Mouse (Mus musculus): ENCODE measurements around the gene Atr.

- TF ChIP-seq EP300 (IDR thresholded peaks at IDR 0.05; ENCODE audit: insufficient read depth, low read depth, low read length) = no peak
- no peak for TF ChIP-seq POLR2A (IDR thresholded peaks at IDR 0.05; ENCODE audit: insufficient read depth, low read depth, low read length)
Measured at GRCm38 (mm10) chr9:95958041-95958730, 100.8 kb downstream of the Atr start.

Data from heart, adult 2 months (tissue).